Mouse (Mus musculus) megakaryocyte progenitor cell, adult 5-6 weeks (primary cell): ENCODE results near the gene Rnf227. TPM values are rescaled to one million over a fixed set of nuclear protein-coding genes. Genes with fewer than 3 reads are reported as not detected.
"Not testable (repeated sequence)": the region's sequence is repeated elsewhere in the genome, so short reads cannot be mapped to it uniquely, and the experiment has no call there.

Experiments
- ATAC-seq: replicated peaks from 2 replicates; pipeline ENCODE4 v1.8.0; 2016; ENCODE audit warnings: mild to moderate bottlenecking, moderate TSS enrichment, inconsistent platforms; ENCODE audit not compliant: poor library complexity
- total RNA-seq, 2 experiments: library from RNA; stranded (forward) in 1 of 2; stranded (reverse) in 1 of 2; fragments of 157-497, 149-512 nt in 1 of 2; fragments of 200-1000 nt in 1 of 2; gene quantifications; 2 replicates each; pipeline versions ENCODE4 v1.2.3 to v1.2.4; 2015 to 2017

Rnf227 gene
- total RNA-seq (2015), result 4.3 and 6.2 TPM in 2 replicates
- 5.1 and 7.1 TPM in 2 replicates for total RNA-seq (2017)

GRCm38 (mm10) chr11:69340161-69341131 is at the start of gene Rnf227:
TSS of gene Rnf227 (plus strand) at chr11:69340461.
- peak; percentile 55 for ATAC-seq

GRCm38 (mm10) chr11:69291111-69291510 is 49.1 kb upstream of the Rnf227 start:
- no peak for ATAC-seq

GRCm38 (mm10) chr11:69295286-69295685 is 45.0 kb upstream of the Rnf227 start:
- no peak for ATAC-seq

- ATAC-seq, result no peak
Observed at GRCm38 (mm10) chr11:69297799-69298198, 42.5 kb upstream of the Rnf227 start.

- ATAC-seq, result no peak
Observed at GRCm38 (mm10) chr11:69298231-69298630, 42.0 kb upstream of the Rnf227 start.

- no peak for ATAC-seq
Observed at GRCm38 (mm10) chr11:69302817-69303216, 37.4 kb upstream of the Rnf227 start.

GRCm38 (mm10) chr11:69305291-69305690 is 35.0 kb upstream of the Rnf227 start:
- no peak for ATAC-seq

- ATAC-seq, result peak; percentile 39; the same call in 1 of the 2 replicates
Observed at GRCm38 (mm10) chr11:69306039-69306438, 34.2 kb upstream of the Rnf227 start.

GRCm38 (mm10) chr11:69311266-69311665 is 29.0 kb upstream of the Rnf227 start:
- ATAC-seq, result no peak

- no peak for ATAC-seq
Observed at GRCm38 (mm10) chr11:69316361-69316760, 23.9 kb upstream of the Rnf227 start.

- not testable (repeated sequence) for ATAC-seq
Observed at GRCm38 (mm10) chr11:69318000-69318399, 22.3 kb upstream of the Rnf227 start.

GRCm38 (mm10) chr11:69321580-69321979 is 18.7 kb upstream of the Rnf227 start:
- ATAC-seq, result no peak

GRCm38 (mm10) chr11:69322010-69322409 is 18.3 kb upstream of the Rnf227 start:
- ATAC-seq, result no peak

- ATAC-seq, result no peak
Observed at GRCm38 (mm10) chr11:69322693-69323471, 17.4 kb upstream of the Rnf227 start.

- peak; percentile 88 for ATAC-seq
Observed at GRCm38 (mm10) chr11:69323667-69324111, 16.6 kb upstream of the Rnf227 start, which contains the start of the genes Cntrob and Trappc1. TSS of gene Cntrob (minus strand) at chr11:69323775. TSS of gene Trappc1 (plus strand) at chr11:69323980.

GRCm38 (mm10) chr11:69324749-69325148 is 15.5 kb upstream of the Rnf227 start:
- ATAC-seq, result no peak

GRCm38 (mm10) chr11:69325628-69326407 is 14.4 kb upstream of the Rnf227 start, which contains the start of gene Kcnab3:
TSS of gene Kcnab3 (plus strand) at chr11:69326258.
- ATAC-seq, result peak; percentile 71

- ATAC-seq, result no peak
Observed at GRCm38 (mm10) chr11:69326408-69327156, 13.7 kb upstream of the Rnf227 start.

- no peak for ATAC-seq
Observed at GRCm38 (mm10) chr11:69327157-69327442, 13.2 kb upstream of the Rnf227 start.

GRCm38 (mm10) chr11:69327648-69328047 is 12.6 kb upstream of the Rnf227 start:
- ATAC-seq, result no peak
